Mouse (Mus musculus) heart, postnatal 4 days (tissue): ENCODE results near the gene Dnaic1. TPM values are rescaled to one million over a fixed set of nuclear protein-coding genes. Genes with fewer than 3 reads are reported as not detected.

ENCODE experiments used
- DNase-seq: peaks from one replicate; pipeline ENCODE4 v3.0.0; 2021
- total RNA-seq, 2 experiments: library from RNA; stranded (reverse); gene quantifications; 2 replicates each; pipeline ENCODE4 v1.2.3; 2021

Gene Dnaic1
- total RNA-seq, 2 experiments from 2014 or later = 1.3 to 1.7 TPM

DNA sequence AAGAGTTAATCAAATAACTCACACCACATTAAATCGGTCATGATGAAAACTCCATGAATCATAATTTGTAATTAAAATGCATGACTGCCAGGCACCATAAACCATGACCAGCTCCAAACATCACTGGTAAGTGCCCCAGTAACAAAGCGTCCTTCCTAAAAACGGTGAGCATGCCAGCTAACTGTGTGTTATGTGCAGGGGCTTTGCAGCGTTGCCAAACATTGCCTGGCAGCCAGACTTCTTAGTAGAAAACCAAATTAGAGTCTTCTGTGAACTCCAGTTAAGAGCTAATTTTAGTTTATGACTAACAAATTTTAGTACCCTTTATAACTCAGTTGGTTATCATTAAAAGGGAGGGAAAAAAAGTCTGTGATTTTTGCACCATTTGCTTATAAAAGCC is 3.9 kb downstream of the Dnaic1 start:
- DNase-seq = no peak

DNA sequence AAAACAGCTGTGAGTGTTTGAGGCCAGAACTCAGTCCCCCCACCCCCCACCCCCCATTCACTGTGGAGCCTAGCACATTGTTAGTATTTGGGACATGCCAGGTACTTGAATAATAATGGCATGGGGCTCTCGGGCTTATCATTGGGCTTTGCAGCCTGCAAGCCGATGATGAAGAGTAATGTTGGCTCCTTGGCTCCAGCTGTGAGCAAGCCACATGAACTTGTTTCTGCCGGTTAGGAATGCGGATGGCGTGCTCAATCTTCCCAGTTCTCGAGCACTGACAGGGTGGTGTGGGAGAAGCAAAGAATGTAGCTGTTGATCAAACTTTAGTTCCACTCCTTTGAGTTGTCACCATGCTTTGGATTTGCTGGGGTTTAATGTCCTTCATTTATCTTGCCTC is 6.3 kb downstream of the Dnaic1 start:
- DNase-seq = no peak

DNA sequence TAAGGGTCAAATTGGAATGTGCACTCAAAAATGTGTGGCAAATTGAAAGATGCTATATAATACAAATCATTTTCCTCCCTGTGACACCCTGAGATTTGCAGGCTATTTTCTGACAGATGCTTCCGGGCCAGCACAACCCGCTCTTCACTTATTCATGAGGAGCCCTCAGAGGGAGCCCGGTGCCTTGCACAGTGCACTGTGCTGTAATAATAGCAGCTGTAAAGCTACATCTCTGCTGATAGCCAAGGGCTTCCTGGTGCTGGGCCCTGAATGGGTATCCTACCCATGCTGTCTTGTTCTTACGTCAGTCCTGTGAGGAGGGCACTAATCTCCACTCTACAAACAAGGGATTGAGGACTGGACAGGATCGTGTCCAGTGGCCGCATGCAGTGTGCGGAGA is 13.8 kb downstream of the Dnaic1 start:
- DNase-seq = no peak

DNA sequence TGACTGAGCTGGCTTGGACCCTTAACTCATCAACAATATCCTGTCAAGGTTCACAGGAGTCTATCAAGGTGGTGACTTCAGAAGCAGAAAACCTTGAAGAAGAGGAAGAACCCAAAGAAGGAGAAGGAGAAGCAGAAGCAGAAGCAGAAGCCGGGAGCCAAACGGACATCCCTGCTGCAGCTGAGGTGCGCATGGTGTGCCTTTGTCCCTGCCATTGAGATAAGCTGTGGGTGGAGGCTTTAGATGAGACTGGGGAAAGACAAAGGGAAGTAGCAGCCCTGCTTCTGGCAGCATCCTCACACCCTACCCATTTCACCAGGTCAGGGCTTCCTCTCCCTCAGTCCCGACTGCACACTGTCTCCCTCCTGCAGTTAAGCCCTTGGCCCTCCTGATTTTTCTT is 33.2 kb downstream of the Dnaic1 start:
- no peak for DNase-seq

DNA sequence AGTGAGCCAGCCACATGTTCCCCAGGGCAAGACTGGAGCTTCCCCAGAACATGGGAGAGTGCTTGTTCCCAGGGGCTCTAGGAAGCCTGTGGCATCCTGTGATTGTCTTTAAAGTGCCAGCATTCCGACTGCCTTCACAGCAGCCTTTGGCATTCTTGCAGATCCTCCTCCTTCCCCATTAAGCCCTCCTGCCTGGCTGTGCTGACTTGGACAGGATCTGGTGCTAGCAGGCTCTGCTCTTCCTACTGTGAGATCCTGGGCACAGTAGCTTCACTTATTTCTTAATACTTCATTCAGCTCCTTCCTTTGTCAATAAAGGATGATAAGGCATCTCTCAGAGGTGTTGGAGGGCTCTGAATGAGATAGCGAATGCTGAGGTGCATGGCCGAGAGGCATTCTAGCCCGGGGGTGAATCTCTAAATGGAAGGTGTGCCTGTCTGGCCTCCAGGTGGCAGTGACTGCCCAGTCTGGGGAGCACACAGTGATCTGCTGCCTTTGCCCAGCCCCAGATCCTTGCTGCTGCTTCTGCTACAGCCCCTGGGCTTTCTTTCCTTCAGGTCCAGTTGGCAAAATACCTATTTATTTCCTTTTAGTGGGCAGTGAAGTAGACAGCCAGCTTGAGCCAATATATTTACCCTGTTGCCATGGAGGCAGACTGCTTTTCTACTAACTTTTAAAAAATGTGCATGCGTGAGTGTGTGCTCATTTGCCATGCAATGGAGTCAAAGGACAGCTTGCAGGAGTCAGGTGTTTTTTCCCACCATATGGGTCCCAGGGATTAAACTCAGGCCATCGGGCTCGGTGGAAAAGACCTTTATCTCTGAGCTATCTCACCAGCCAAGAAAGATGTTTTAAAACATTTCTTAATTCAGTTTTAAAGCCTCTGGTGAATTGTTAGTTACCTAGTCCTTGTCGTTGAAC is 35.2 kb downstream of the Dnaic1 start:
- peak; percentile 27 for DNase-seq

DNA sequence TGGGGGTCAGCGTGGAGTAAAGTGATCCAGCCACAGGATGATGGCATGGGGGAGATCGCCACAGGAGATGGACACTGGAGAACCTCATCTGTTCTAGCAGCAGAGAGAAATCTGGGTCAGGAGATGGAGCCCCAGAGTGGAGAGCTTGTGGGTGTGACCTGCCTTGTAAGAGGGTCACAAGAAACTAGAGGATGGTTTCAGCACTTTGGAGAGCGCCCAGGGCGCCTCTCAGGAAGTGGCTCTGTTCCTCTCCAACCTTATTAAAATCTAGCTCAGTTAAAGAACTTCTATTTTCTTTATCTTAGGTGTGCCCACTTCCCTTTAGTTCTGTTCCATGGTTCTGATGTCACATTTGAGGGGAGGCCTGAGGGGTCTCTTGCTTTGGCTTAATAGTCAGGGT is 37.2 kb downstream of the Dnaic1 start:
- peak; percentile 73 for DNase-seq

DNA sequence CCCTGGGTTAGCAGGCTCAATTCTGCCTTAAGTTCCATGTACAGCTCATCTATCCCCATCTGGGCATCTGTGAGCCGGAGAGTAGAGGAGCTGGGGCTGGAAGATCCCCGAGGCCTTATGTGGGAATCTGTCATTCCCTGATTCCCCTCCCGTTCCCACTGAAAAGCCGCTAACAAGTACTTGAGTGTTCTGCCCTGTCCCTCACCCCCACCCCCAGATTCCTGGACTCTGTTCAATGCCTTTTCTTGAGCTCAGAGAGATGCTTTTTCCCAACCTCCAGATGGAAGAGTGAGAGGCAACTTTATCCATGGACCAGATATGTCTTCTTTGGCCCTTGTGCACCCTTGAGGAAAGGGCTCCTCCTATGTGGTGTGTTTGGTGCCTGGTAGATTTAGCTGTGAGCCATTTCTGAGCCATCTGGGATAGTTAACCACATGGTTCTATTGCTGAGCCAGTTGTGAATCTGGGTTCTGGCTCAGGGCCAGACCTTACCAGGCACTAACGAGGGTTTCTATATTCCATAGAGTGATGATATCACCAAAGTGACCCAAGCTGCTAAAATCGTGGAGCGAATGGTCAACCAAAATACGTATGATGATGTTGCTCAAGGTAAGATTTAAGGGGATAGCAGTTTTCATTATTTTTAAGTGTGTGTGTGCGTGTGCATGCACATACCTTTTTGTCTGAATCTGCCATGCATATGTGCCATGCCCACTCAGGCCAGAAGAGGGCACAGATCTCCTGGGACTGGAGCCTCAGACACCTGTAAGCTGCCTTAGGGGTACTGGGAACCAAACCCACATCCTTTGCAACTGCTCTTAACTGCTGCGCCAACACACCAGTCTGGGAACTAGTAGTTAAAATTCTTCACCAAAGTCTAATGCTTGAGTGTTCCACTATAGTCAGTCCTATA is 40.4 kb downstream of the Dnaic1 start:
- DNase-seq = no peak

DNA sequence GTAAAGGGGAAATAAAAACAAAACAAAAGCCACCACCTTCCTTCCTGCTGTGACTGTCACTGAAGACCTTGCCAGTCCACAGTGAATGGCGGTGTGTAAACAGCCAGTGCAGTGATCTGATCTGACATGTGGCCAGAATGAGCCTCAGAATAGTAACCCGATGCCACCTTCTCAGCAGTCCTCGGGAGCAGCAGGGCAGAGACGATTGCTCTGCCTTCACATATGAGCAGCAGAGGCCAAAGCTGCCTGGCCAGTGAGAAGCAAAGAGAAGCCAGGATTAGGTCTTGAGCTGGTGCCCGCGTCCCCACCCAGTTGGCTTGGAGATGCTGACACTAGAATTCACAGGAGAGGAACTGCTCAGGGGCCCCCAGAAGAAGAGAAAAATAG is 41.0 kb downstream of the Dnaic1 start:
- no peak for DNase-seq

DNA sequence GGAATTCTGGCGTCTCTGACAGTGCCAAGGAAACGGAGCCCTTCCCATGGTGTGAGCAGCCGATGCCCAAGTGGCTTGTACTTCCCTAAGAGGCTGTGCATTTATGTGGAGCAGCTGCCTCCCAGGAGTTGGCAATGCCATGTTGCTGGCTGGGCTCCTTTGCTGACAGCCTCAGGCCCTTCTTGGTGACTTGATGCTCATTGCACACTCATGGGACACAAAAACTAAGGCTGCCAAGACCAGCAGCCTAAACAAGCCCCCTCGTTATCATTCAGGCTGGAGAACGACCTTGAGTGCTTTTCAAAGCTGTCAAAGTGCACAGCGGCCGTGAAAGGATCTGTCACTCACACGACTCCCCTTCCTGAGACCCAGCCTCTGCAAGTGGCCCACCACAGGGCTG is 42.6 kb downstream of the Dnaic1 start:
- DNase-seq = no peak

DNA sequence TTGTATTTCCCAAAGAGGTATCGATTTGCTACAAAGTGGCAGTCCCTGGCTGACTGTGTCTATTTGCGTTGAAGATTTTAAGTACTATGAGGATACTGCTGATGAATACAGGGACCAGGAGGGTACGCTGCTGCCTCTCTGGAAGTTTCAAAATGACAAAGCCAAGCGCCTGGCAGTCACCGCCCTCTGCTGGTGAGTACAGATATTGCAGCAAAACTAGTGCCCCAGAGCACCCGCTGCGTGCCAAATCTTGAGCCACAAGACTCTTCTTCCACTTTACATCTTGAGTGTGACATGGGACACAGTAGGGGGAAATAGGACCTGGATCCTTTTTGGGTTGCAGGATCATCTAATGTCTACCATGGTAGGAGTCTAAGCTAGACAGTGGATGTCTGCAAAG is 44.6 kb downstream of the Dnaic1 start:
- peak; percentile 90 for DNase-seq

DNA sequence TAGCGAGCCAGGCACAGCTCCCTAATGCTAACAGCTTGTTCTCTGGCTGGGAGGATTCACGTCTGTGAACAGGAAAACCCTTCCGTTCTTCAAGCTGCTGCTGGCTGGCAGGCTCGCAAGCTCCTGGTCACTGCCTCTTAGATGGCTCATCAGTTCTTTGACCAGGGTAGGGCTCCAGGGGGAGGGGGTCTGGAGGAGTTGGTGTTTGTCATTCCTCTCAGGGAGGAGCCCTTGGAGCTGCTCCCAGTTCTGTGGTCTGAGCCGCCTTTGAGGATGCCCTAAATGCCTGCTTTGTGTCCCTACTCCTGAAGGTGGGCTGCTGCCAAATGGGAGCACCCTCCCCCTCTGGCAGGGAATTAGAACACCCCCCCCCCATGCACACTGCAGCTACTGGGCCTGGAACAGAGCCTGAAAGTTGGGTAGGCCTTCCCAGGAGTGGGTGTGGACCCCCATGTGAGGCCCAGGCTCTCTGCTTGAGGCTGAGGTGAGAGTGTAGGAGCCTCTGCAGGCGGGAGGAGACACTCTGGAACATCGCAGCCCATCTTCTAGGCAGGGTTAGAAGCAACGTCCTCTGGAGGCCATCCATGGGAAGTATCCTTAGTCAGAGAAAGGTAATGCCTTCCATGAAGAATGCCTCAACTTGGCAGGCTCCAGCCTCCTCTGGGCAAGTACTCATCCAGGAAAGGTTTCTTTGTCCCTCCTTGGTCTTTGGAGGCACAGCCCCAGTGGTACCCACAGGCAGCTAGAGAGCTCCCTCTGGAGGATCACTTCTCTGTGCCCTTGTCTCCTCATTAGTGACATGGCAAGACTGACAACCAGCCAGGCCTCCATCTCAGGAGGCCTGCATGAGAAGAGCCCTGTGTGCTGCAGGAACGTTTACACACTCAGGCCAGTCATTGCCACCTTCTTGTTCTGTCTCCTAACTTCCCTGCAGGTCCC is 46.4 kb downstream of the Dnaic1 start:
- no peak for DNase-seq

DNA sequence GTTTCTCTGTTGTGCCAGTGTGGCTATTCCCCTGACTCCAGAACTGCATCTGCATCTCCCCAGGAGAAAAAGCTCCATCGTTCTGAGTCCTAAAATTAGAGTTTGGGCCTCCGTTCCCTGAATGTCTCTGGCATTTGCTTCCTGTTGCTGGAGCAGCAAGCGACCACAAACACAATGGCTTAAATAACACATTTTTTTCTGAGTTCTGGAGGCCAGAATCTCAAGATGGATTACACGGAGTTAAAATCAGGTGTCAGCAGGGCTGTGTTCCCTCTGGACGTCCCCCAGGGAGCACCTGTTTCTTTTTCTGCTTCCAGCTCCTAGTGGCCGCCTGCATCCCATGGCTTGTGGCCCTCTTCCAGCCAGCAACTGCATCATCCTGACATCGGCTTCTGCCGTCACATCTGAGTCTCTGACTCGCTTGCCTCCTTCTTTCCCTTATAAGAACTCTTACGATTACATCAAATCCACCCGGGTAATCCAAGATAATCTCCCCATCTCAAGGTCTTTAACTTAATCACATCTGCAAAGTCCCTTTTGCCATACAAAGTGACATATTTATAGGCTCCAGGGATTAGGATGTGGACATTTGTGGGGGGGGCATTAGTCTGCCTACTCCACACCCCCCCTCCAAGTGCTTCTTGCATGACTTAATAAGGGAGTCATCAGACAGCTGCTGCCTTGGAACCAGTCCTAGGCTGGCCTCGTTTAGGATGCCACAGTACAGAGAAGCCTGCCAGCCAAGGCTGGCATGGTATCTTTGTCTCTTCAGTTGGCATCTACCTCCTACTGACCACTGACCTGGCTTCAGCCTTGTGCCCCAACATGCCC is 49.6 kb downstream of the Dnaic1 start:
- DNase-seq = no peak

DNA sequence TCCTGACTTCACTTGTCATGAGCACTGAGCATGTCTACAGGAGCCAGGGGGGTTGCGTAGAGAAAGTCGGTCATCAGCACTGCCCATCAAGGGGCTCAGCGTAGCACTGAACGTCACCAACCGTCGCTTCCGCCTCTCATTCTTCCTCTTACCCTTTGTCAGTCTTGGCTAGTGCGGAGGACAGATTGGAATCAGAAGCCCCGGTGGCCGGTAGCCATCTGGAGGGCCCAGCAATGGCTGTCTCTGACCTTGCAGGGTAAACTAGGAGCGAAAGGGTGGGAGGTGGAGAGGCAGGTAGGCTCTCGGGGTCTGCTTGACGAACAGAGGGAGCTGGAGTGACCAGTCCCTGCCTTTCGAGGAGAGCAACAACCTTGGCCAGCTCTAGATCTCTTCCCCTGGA is 52.5 kb downstream of the Dnaic1 start:
- DNase-seq = no peak

DNA sequence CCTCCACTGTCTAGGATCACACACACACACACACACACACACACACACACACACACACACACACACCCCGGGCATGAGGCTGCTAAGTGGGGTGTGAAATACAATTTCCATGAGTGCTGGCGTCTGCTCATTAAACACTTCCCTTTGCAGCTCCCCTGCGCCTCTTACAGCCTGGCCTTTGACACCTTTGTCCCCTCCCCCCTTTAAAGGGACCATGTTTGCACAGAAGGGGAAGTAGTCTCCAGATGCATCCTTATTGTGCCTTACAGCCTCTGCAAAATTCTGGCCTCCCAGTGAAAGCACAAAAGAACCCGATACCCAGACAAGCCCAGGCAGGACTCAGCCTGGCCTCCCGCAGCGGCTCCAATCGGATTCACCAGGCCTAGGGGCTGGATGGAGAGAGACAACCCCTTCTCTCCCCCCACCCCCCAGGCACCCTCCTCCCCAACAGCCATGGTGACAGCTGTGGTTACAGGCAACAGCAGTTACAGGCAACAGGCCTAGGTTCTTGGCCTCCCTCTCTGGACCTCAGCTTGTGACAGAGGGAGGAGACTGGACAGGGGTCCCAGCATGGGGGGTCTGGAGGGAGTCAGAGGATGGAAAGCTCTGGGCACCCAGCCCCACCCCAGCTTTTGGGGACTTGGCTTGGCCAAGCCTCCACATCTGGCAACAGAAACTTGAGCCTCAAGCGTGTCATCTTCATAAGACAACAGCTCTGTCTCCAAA is 58.8 kb downstream of the Dnaic1 start:
- DNase-seq = peak; percentile 32

DNA sequence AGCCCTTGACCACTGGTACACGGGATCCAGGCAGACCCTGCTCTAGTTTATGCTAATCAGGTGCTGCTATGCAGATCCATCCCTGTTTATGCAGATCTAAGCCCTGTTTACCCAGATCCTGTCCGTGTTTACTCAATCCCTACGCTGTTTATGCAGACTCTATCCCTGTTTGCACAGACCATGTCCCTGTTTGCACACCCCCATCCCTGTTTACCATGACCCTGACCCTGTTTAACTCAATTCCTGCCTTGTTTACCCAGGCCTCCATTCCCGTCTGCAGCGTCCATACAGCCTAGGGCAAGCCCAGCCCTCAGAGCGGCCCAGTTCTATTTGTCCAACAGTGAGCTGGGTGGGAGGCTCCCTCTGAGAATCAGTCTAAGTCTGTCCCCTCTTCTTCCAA is 60.6 kb downstream of the Dnaic1 start:
- DNase-seq = no peak

DNA sequence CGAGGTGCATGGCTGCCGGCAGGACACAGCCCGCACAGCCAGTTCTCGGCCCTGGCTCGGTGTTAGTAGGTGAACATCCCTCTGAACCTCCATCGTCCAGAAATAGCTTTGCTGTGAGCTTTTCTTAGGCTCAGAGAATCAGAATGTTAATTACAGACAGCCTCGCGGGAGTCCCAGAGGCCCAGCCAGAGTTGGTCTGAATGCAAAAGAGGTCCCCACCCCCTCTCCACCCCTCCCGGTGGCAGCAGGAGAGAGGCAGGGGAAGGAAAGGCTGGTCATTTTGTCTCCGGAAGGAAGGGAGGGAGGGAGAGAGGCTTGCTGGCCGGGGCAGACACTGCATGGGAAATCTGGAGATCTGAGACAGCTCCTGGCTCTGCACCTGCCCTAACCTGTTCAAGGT is 61.8 kb downstream of the Dnaic1 start:
- peak; percentile 50 for DNase-seq

DNA sequence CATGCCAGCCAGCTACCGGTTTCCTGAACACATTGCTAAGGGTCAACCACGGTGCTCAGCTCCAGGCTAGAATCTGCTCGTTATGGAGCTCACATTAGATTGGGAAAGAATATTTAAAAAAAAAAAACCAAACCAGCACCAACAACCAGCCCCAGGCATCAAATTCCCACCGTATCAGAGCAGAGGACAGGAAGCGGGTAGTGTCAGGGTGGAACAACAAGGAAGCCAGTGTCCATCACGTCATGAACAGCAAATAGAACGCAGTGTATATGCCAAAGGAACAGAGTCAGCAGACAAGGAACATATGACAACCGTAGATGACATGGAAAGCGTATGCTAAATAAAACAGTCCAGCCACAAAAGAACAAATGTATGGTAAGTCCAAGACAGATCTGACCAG is 63.4 kb downstream of the Dnaic1 start:
- no peak for DNase-seq

DNA sequence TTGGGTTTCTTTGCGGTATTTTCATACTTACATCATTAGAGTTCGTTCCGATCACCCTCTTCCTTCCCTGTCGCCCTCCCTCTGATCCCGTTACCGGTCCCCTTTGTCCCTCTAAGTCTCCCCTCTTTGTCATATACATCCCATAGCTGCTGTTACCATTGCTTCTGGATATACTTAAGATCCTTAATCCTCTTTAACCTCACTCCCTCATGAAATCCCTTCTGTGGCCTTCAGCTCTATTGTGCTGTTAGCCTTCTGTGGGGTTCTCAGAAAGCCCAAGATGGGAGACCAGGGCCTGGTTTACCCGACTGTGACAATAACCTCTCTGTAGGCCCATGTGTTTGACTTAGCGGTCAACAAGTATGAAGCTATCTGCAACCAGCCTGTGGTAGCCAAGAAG is 65.1 kb downstream of the Dnaic1 start:
- no peak for DNase-seq

DNA sequence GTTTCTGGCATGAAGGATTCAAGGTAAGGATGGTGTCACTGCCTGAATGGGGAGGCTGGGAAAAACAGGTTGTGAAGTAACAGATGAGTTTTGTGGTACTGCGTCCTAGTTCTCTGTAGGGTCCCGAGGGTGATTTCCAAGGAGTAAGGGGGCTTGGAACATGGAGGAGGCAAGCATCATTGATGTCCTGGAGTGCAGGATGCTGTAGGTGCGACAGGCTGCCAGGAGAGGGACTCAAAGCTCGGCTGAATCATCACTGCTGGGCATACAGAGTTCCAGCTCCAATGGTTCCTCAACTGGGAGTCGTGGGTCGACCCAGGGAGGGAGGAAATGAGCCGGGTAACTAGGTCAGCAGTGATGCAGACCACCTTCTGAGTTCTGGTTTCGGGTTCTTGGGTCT is 65.6 kb downstream of the Dnaic1 start:
- DNase-seq = no peak

DNA sequence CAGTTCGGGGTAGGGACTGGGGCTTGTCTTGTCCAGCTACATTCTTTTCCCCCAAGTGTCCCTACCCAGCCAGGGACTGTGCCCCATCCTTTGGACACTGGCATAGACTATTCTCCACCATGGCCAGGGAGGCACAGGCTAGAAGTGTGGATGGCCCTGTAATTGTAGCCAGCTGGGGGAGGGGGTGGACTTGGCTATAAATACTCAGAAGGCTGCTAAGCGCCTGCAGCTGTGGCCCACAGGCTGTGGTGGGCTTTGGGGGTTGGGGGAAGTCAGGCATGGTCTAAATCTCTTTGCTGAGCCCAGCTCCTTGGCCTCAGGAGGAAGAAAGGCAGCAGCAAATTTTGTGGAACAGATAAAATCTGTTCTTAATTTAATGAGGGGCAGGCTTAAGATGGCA is 66.3 kb downstream of the Dnaic1 start:
- no peak for DNase-seq

DNA sequence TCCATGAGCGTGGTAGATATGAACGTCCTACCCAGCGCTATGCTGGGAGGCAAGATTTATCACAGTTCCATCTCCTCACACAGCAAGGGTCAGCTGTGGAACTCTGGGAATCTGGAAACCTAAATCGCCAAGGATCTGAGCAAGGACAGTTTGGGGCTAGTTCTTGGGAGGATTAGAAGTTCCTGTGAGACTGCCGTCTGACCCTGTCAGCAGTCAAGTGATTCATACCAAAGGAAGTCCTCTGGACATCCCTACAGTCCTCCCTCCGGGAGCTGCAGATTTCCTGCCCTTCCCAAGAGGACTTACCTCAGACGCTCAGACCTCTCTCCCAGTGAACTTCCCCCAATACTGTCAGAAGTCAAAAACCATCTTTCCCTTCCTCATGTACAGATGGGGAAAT is 66.8 kb downstream of the Dnaic1 start:
- DNase-seq = no peak
